Comparison of ENCODE assay signal across 28 mouse cellular contexts in genomic region chr5:8877086-8877485, GRCm38 (mm10). TPM values are rescaled to one million over a fixed set of nuclear protein-coding genes. Genes with fewer than 3 reads are reported as not detected.
DNase-seq lines count a peak whose midpoint lies in the region; ATAC-seq and TF ChIP-seq lines count a peak whose summit lies in the region.
"Had no signal": no experiment of that assay in that cellular context is flagged by ENCODE, and none has a peak within 500 bp of the region (broad histone marks: within the 10 kb centered on the region; RNA-seq: fewer than 3 reads in every experiment).

No protein-coding gene starts in this region.

- no peak overlapping the region for H3K4me3 ChIP-seq in liver, adult 2 months (ENCODE audit: insufficient read depth, low read depth, low read length)
- no peak overlapping the region for H3K4me3 ChIP-seq in liver, embryonic 11.5 days (ENCODE audit: low read depth, low read length)
- H3K4me3 ChIP-seq in bone marrow macrophage, adult 2 months (ENCODE audit: insufficient read depth, low read length), result no peak overlapping the region
- H3K4me3 ChIP-seq: embryonic facial prominence, embryonic 13.5 days; embryonic facial prominence, embryonic 15.5 days; erythroblast, embryonic 14.5 days; forebrain, embryonic 10.5 days; forebrain, embryonic 12.5 days had no signal

- H3K27ac ChIP-seq in liver, adult 2 months (replicated peaks; ENCODE audit: insufficient read depth, low read depth, low read length), result no peak overlapping the region; the same call in 1 of the 2 replicates
- no peak overlapping the region for H3K27ac ChIP-seq in liver, embryonic 11.5 days (ENCODE audit: low read depth, low read length)
- 0 out of 2 replicates have a peak overlapping the region, but pooled peaks have one; percentile 4 for H3K27ac ChIP-seq in bone marrow macrophage, adult 2 months (ENCODE audit: insufficient read depth, low read depth, low read length)
- H3K27ac ChIP-seq: embryonic facial prominence, embryonic 13.5 days; embryonic facial prominence, embryonic 15.5 days; forebrain, embryonic 10.5 days; forebrain, embryonic 12.5 days had no signal

- no peaks in the 10 kb centered on the region for H3K36me3 ChIP-seq in liver, adult 2 months (ENCODE audit: control insufficient read depth, insufficient read depth, low read length)
- H3K36me3 ChIP-seq in liver, embryonic 11.5 days (ENCODE audit: control insufficient read depth, insufficient read depth, low read length), result no peaks in the 10 kb centered on the region
- H3K36me3 ChIP-seq: embryonic facial prominence, embryonic 13.5 days; embryonic facial prominence, embryonic 15.5 days; forebrain, embryonic 10.5 days; forebrain, embryonic 12.5 days; G1E had no signal

- H3K9ac ChIP-seq in liver, adult 2 months (ENCODE audit: low read depth, low read length), result no peak overlapping the region
- no peak overlapping the region for H3K9ac ChIP-seq in liver, embryonic 11.5 days (ENCODE audit: low read depth, low read length)
- H3K9ac ChIP-seq: embryonic facial prominence, embryonic 13.5 days; embryonic facial prominence, embryonic 15.5 days; forebrain, embryonic 12.5 days had no signal

- no peaks in the 10 kb centered on the region for H3K79me2 ChIP-seq in liver, adult 2 months (ENCODE audit: control insufficient read depth, insufficient read depth, low read length)

- H3K4me1 ChIP-seq in liver, adult 2 months (ENCODE audit: control insufficient read depth, insufficient read depth, low read length), result peaks cover 13% of the 10 kb centered on the region
- no peaks in the 10 kb centered on the region for H3K4me1 ChIP-seq in liver, embryonic 11.5 days (replicated peaks; ENCODE audit: control insufficient read depth, insufficient read depth, low read length)
- H3K4me1 ChIP-seq in bone marrow macrophage, adult 2 months (ENCODE audit: control insufficient read depth, insufficient read depth, low read length), result peaks cover 9% of the 10 kb centered on the region
- H3K4me1 ChIP-seq: embryonic facial prominence, embryonic 13.5 days; embryonic facial prominence, embryonic 15.5 days; forebrain, embryonic 10.5 days; forebrain, embryonic 12.5 days had no signal

- WGBS in liver, adult 2 months, result 11% methylated on average over 2 of the region's 2 CpGs
- WGBS in liver, embryonic 11.5 days, result 82% methylated on average over 2 of the region's 2 CpGs

- H3K9me3 ChIP-seq in liver, embryonic 11.5 days (ENCODE audit: control insufficient read depth, low read length), result no peaks in the 10 kb centered on the region
- H3K9me3 ChIP-seq: embryonic facial prominence, embryonic 13.5 days; embryonic facial prominence, embryonic 15.5 days; forebrain, embryonic 10.5 days; forebrain, embryonic 12.5 days; G1E had no signal

- no peak for TF ChIP-seq CTCF in liver, adult 2 months (IDR thresholded peaks at IDR 0.05; ENCODE audit: low read depth, low read length)
- no peak for TF ChIP-seq CTCF in bone marrow macrophage, adult 2 months (IDR thresholded peaks at IDR 0.05; ENCODE audit: low read depth, low read length)

- H3K4me2 ChIP-seq in liver, embryonic 11.5 days, result no peak overlapping the region
- H3K4me2 ChIP-seq: embryonic facial prominence, embryonic 13.5 days; embryonic facial prominence, embryonic 15.5 days; forebrain, embryonic 12.5 days had no signal

- ATAC-seq in liver, embryonic 11.5 days (replicated peaks; ENCODE audit: low FRiP score), result no peak
- ATAC-seq: activated CD4-positive, CD25-positive, alpha-beta regulatory T cell, adult 4 months; CD4-positive, CD25-positive, alpha-beta regulatory T cell, adult 4 months; forebrain, embryonic 14.5 days; forebrain, embryonic 16.5 days had no signal

- peak; percentile 66 for DNase-seq in liver, adult 2 months (ENCODE audit: extremely low read depth, low read depth, low spot score)
- no peak for DNase-seq in liver, embryonic 11.5 days (ENCODE audit: low spot score)
- peak; percentile 44 for DNase-seq in NIH3T3 (ENCODE audit: low read depth)
- DNase-seq in left cerebral cortex, adult 8-10 months (ENCODE audit: low spot score in 2 of 2), result no peak
- DNase-seq in layer of hippocampus, adult 11-12 months (ENCODE audit: low spot score), result no peak
- DNase-seq: adrenal gland, adult 8-10 months; adrenal gland, postnatal 14 days; adrenal gland, postnatal 36 days; B cell, adult 2 months; cerebellum, adult 11 months; cerebellum, adult 18-20 months; cerebellum, adult 8-10 months; cerebellum, adult 9-11 months; cerebellum, postnatal 14 days; cerebellum, postnatal 36 days; embryo, embryonic 11 days had no signal

- TF ChIP-seq POLR2A in liver, adult 2 months (IDR thresholded peaks at IDR 0.05; ENCODE audit: extremely low read depth, insufficient read depth, low read length), result no peak
- TF ChIP-seq POLR2A in bone marrow macrophage, adult 2 months (IDR thresholded peaks at IDR 0.05; ENCODE audit: borderline replicate concordance, low read depth, low read length), result no peak

- H3K27me3 ChIP-seq in liver, adult 2 months (ENCODE audit: control insufficient read depth, insufficient read depth, low read length), result no peaks in the 10 kb centered on the region
- H3K27me3 ChIP-seq in liver, embryonic 11.5 days (replicated peaks; ENCODE audit: control insufficient read depth, insufficient read depth, low read length), result no peaks in the 10 kb centered on the region
- H3K27me3 ChIP-seq: CH12.LX; embryonic facial prominence, embryonic 13.5 days; embryonic facial prominence, embryonic 15.5 days; forebrain, embryonic 12.5 days had no signal

RNA-seq across cellular contexts. Expression of gene Abcb4, which starts 16.4 kb away (rescaled TPM):
- total RNA-seq in liver, adult 2 months (2014; rRNA removed), result 164 and 202 TPM in 2 replicates
- polyA plus RNA-seq in liver, adult 2 months (2012; rRNA removed), result 66.9 and 77.2 TPM in 2 replicates
- polyA plus RNA-seq in liver, embryonic 11.5 days (2014; fragmentation: Nextera tagmentation; extraction: Ambion mirVana), result 32.6 and 35.8 TPM in 2 replicates
- polyA plus RNA-seq in bone marrow macrophage, adult 2 months (2012; ENCODE audit: insufficient read depth, insufficient read length, missing spikeins), result 8.1 and 11.2 TPM in 2 replicates
- 1 to 10 TPM; 4.7 to 5.5 (median 4.9) TPM for total RNA-seq in left cerebral cortex, adult 8-10 months (2022)
- polyA plus RNA-seq: G1E had no signal

Comparison
In these comparisons a context has a peak if more than half of its experiments do, and no peak if none do; other contexts are left out.
1. DNase-seq: peak in liver, adult 2 months (single experiment) and NIH3T3 (single experiment); none in liver, embryonic 11.5 days (single experiment), left cerebral cortex, adult 8-10 months (0 of 2) and layer of hippocampus, adult 11-12 months (single experiment).